Mouse (Mus musculus) CH12.LX (cell line): ENCODE data around the gene Rsad1. TPM values are rescaled to one million over a fixed set of nuclear protein-coding genes. Genes with fewer than 3 reads are reported as not detected.

Source experiments
- DNase-seq: peaks from one replicate; pipeline ENCODE4 v3.0.0-alpha.2; 2013; ENCODE audit errors: extremely low read depth
- H3K27ac ChIP-seq: 2 replicates; pipeline ENCODE4 v1.5.1; 2012; ENCODE audit warnings: low read depth, mild to moderate bottlenecking, control low read depth, moderate library complexity; ENCODE audit not compliant: insufficient read depth
- H3K27me3 ChIP-seq: replicated peaks from 2 replicates; pipeline ENCODE3; 2012; ENCODE audit warnings: inconsistent platforms
- H3K36me3 ChIP-seq, 2 experiments: replicated peaks in 1 of 2; 2 replicates each; pipeline versions ENCODE3 to v1.6.1; 2012; ENCODE audit warnings: inconsistent platforms in 1 of 2, low read length in 1 of 2, mild to moderate bottlenecking in 1 of 2, mixed read lengths in 1 of 2, moderate library complexity in 1 of 2; ENCODE audit not compliant: control insufficient read depth in 1 of 2, insufficient read depth in 1 of 2
- H3K4me1 ChIP-seq, 2 experiments: 2 replicates each; pipeline ENCODE4 v1.6.1; 2012; ENCODE audit warnings: inconsistent platforms in 1 of 2, moderate library complexity in 1 of 2; ENCODE audit not compliant: insufficient read depth in 2 of 2, control insufficient read depth in 1 of 2
- H3K4me2 ChIP-seq: 2 replicates; pipeline ENCODE4 v1.6.1; 2012; ENCODE audit warnings: low read depth, mild to moderate bottlenecking, control low read depth; ENCODE audit not compliant: poor library complexity, insufficient read depth, severe bottlenecking
- H3K4me3 ChIP-seq, 3 experiments: fragments of 150-350 bp in 1 of 3; sonication (generic) in 1 of 3; replicated peaks in 1 of 3; 2 replicates each; pipeline versions ENCODE3 to v1.5.1; 2011 to 2012; ENCODE audit warnings: low read depth in 2 of 3, low read length in 2 of 3, mild to moderate bottlenecking in 2 of 3, moderate library complexity in 2 of 3, control low read depth in 1 of 3, improper control_type of control experiment in 1 of 3, inconsistent platforms in 1 of 3, mixed read lengths in 1 of 3; ENCODE audit not compliant: poor library complexity in 1 of 3
- H3K79me2 ChIP-seq: replicated peaks from 2 replicates; pipeline ENCODE4 v1.6.1; 2012; ENCODE audit warnings: mild to moderate bottlenecking, moderate library complexity; ENCODE audit not compliant: control insufficient read depth, poor library complexity, insufficient read depth, severe bottlenecking; ENCODE audit errors: extremely low read depth
- H3K9ac ChIP-seq: 2 replicates; pipeline ENCODE4 v1.6.1; 2012; ENCODE audit warnings: low read depth, mild to moderate bottlenecking, control low read depth, moderate library complexity; ENCODE audit not compliant: insufficient read depth
- H3K9me3 ChIP-seq: replicated peaks from 2 replicates; pipeline ENCODE3; 2012; ENCODE audit warnings: low read length, inconsistent platforms, mixed read lengths
- BHLHE40 ChIP-seq: IDR thresholded peaks from 2 replicates; pipeline ENCODE4 v1.6.1; 2011; ENCODE audit warnings: mild to moderate bottlenecking, low read depth, low read length, improper control_type of control experiment
- CHD1 ChIP-seq: IDR thresholded peaks from 2 replicates; pipeline ENCODE4 v1.6.1; 2012; ENCODE audit warnings: low read depth, low read length, improper control_type of control experiment, inconsistent platforms
- CHD2 ChIP-seq: IDR thresholded peaks from 2 replicates; pipeline ENCODE4 v1.6.1; 2011; ENCODE audit warnings: low read length, improper control_type of control experiment
- CTCF ChIP-seq, 2 experiments: IDR thresholded peaks in 1 of 2; conservative IDR thresholded peaks in 1 of 2; 2 replicates each; pipeline ENCODE4 v1.5.1; 2011 to 2012; ENCODE audit warnings: low read depth in 2 of 2, low read length in 2 of 2, improper control_type of control experiment in 1 of 2, inconsistent platforms in 1 of 2, mild to moderate bottlenecking in 1 of 2, moderate library complexity in 1 of 2
- EP300 ChIP-seq: IDR thresholded peaks from 2 replicates; pipeline ENCODE4 v1.6.1; 2011; ENCODE audit warnings: low read length, improper control_type of control experiment
- ETS1 ChIP-seq: conservative IDR thresholded peaks from 2 replicates; pipeline ENCODE4 v1.6.1; 2012; ENCODE audit warnings: low read depth, mild to moderate bottlenecking, inconsistent platforms, low read length, improper control_type of control experiment, moderate library complexity
- GABPA ChIP-seq: IDR thresholded peaks from 2 replicates; pipeline ENCODE4 v1.6.1; 2012; ENCODE audit warnings: low read depth, low read length, improper control_type of control experiment, inconsistent platforms; ENCODE audit not compliant: insufficient replicate concordance
- HCFC1 ChIP-seq: IDR thresholded peaks from 2 replicates; pipeline ENCODE4 v1.6.1; 2012; ENCODE audit warnings: low read depth, mild to moderate bottlenecking, inconsistent platforms, low read length, improper control_type of control experiment
- IRF4 ChIP-seq: IDR thresholded peaks from 2 replicates; pipeline ENCODE4 v1.6.1; 2014; ENCODE audit warnings: low read depth, mild to moderate bottlenecking, inconsistent platforms, low read length, improper control_type of control experiment
- JUND ChIP-seq: conservative IDR thresholded peaks from 2 replicates; pipeline ENCODE4 v1.6.1; 2011; ENCODE audit warnings: low read depth, low read length, improper control_type of control experiment
- KAT2A ChIP-seq: IDR thresholded peaks from 2 replicates; pipeline ENCODE4 v1.6.1; 2012; ENCODE audit warnings: low read length, improper control_type of control experiment, inconsistent platforms; ENCODE audit not compliant: insufficient replicate concordance
- MAFK ChIP-seq: IDR thresholded peaks from 2 replicates; pipeline ENCODE4 v1.6.1; 2011; ENCODE audit warnings: low read length, improper control_type of control experiment; ENCODE audit not compliant: insufficient replicate concordance
- MAX ChIP-seq: IDR thresholded peaks from 2 replicates; pipeline ENCODE4 v1.6.1; 2011; ENCODE audit warnings: low read length, improper control_type of control experiment
- MEF2A ChIP-seq: IDR thresholded peaks from 2 replicates; pipeline ENCODE4 v1.6.1; 2014; ENCODE audit warnings: low read depth, mild to moderate bottlenecking, inconsistent platforms, low read length, improper control_type of control experiment, borderline replicate concordance
- MYC ChIP-seq: IDR thresholded peaks from 2 replicates; pipeline ENCODE4 v1.6.1; 2011; ENCODE audit warnings: low read depth, mild to moderate bottlenecking, improper control_type of control experiment, low read length
- NELFE ChIP-seq: IDR thresholded peaks from 2 replicates; pipeline ENCODE4 v1.6.1; 2011; ENCODE audit warnings: low read depth, low read length, improper control_type of control experiment
- NRF1 ChIP-seq: IDR thresholded peaks from 2 replicates; pipeline ENCODE4 v1.6.1; 2014; ENCODE audit warnings: low read depth, mild to moderate bottlenecking, inconsistent platforms, low read length, improper control_type of control experiment, moderate library complexity
- PAX5 ChIP-seq: IDR thresholded peaks from 2 replicates; pipeline ENCODE4 v1.6.1; 2012; ENCODE audit warnings: low read length, inconsistent platforms, mixed read lengths
- POLR2A ChIP-seq: IDR thresholded peaks from 2 replicates; pipeline ENCODE4 v1.6.1; 2011; ENCODE audit warnings: low read depth, mild to moderate bottlenecking, improper control_type of control experiment, low read length
- POLR2AphosphoS2 ChIP-seq: IDR thresholded peaks from 2 replicates; pipeline ENCODE4 v1.6.1; 2011; ENCODE audit warnings: low read depth, low read length, improper control_type of control experiment
- RAD21 ChIP-seq: IDR thresholded peaks from 2 replicates; pipeline ENCODE4 v1.6.1; 2011; ENCODE audit warnings: low read depth, mild to moderate bottlenecking, low read length, improper control_type of control experiment, moderate library complexity
- RCOR1 ChIP-seq: conservative IDR thresholded peaks from 2 replicates; pipeline ENCODE4 v1.6.1; 2012; ENCODE audit warnings: low read depth, mild to moderate bottlenecking, inconsistent platforms, low read length, improper control_type of control experiment
- SIN3A ChIP-seq: IDR thresholded peaks from 2 replicates; pipeline ENCODE4 v1.6.1; 2012; ENCODE audit warnings: low read length, improper control_type of control experiment, inconsistent platforms
- SMC3 ChIP-seq: IDR thresholded peaks from 2 replicates; pipeline ENCODE4 v1.6.1; 2011; ENCODE audit warnings: low read depth, low read length, improper control_type of control experiment
- TCF12 ChIP-seq: IDR thresholded peaks from 2 replicates; pipeline ENCODE4 v1.6.1; 2014; ENCODE audit warnings: low read depth, mild to moderate bottlenecking, inconsistent platforms, low read length, improper control_type of control experiment
- UBTF ChIP-seq: IDR thresholded peaks from 2 replicates; pipeline ENCODE4 v1.6.1; 2012; ENCODE audit warnings: low read depth, mild to moderate bottlenecking, inconsistent platforms, low read length, improper control_type of control experiment, moderate library complexity
- USF1 ChIP-seq: IDR thresholded peaks from 2 replicates; pipeline ENCODE4 v1.6.1; 2014; ENCODE audit warnings: low read depth, mild to moderate bottlenecking, inconsistent platforms, low read length, improper control_type of control experiment
- USF2 ChIP-seq: conservative IDR thresholded peaks from 2 replicates; pipeline ENCODE4 v1.6.1; 2011; ENCODE audit warnings: low read depth, low read length, improper control_type of control experiment
- ZC3H11A ChIP-seq: IDR thresholded peaks from 2 replicates; pipeline ENCODE4 v1.6.1; 2012; ENCODE audit warnings: low read depth, mild to moderate bottlenecking, inconsistent platforms, low read length, improper control_type of control experiment
- ZKSCAN1 ChIP-seq: IDR thresholded peaks from 2 replicates; pipeline ENCODE4 v1.6.1; 2012; ENCODE audit warnings: low read depth, inconsistent platforms, low read length, improper control_type of control experiment, borderline replicate concordance
- ZNF384 ChIP-seq: IDR thresholded peaks from 2 replicates; pipeline ENCODE4 v1.6.1; 2012; ENCODE audit warnings: low read depth, low read length, improper control_type of control experiment, inconsistent platforms
- dilution Hi-C: fragments of 300-500 bp; cut with MboI; formaldehyde crosslinking; loops from 2 replicates; pipeline ENCODE4 v1.14.3; 2020; ENCODE audit warnings: low sequenced_read_pairs; ENCODE audit not compliant: extremely low pct_unique_long_range_greater_than_20kb, extremely low pct_ligation_motif_present
- in situ Hi-C: fragments of 300-500 bp; cut with MboI; formaldehyde crosslinking; loops from 3 replicates; pipeline ENCODE4 v1.14.3; 2019; ENCODE audit warnings: low sequenced_read_pairs, low pct_ligation_motif_present, low pct_unique_long_range_greater_than_20kb, mixed read lengths
- polyA plus RNA-seq: library from polyadenylated mRNA; unstranded; fragments of >175 nt; gene quantifications from 2 replicates; pipeline ENCODE4 v1.2.1, GENCODE M21; 2012; ENCODE audit warnings: low read depth; ENCODE audit not compliant: insufficient read length
- total RNA-seq, 2 experiments: library from RNA; depleted of rRNA; stranded (reverse); fragments of 300-350 nt in 1 of 2; fragments of >200 nt in 1 of 2; gene quantifications; 2 replicates each; pipeline ENCODE4 v1.2.3; 2012 to 2014

The Rsad1 gene
- total and polyA plus RNA-seq, 3 experiments, result 7.3 to 9.3 (median 9.2) TPM

GRCm38 (mm10) chr11:94526171-94526879 is 22.7 kb downstream of the Rsad1 start:
- DNase-seq, result peak; percentile 49
- Histone ChIP-seq H3K4me1 (peaks cover 8 to 24% of the 10 kb centered on the region in 2 experiments), H3K9me3 (no peaks in the 10 kb centered on the region), H3K4me2 (no peak overlapping the region), H3K27me3 (peaks cover 2% of the 10 kb centered on the region), H3K9ac (no peak overlapping the region), H3K27ac (no peak overlapping the region), H3K4me3 (no peak overlapping the region), H3K36me3 (no peaks in the 10 kb centered on the region), H3K79me2 (no peaks in the 10 kb centered on the region)
- TF ChIP-seq ETS1, result peak; percentile 37
- no peak for TF ChIP-seq NRF1
- no peak for TF ChIP-seq UBTF
- no peak for TF ChIP-seq USF1
- no peak for TF ChIP-seq MEF2A
- no peak for TF ChIP-seq CHD2
- peak; percentile 94 for TF ChIP-seq ZNF384
- TF ChIP-seq TCF12, result no peak
- in situ Hi-C loops (no loop called here), dilution Hi-C loops (no loop called here)

- H3K9ac ChIP-seq, result peak within 1 kb of the TSS; percentile 66
- peak within 1 kb of the TSS; percentile 38 to 65 (median 55) for H3K4me3 ChIP-seq
- peak within 1 kb of the TSS; percentile 85 for H3K4me2 ChIP-seq
- H3K79me2 ChIP-seq, result no peaks in the 10 kb centered on the region
- H3K27me3 ChIP-seq, result peaks cover 10% of the 10 kb centered on the region
- no peaks in the 10 kb centered on the region for H3K36me3 ChIP-seq
- dilution Hi-C loops, result no loop called here
- H3K9me3 ChIP-seq, result no peaks in the 10 kb centered on the region
- DNase-seq, result peak; percentile 42
- H3K4me1 ChIP-seq, result peaks cover 7 to 29% of the 10 kb centered on the region in 2 experiments
- in situ Hi-C loops, result no loop called here
- H3K27ac ChIP-seq, result no peak within 1 kb of the TSS
- TF ChIP-seq POLR2A (peak; percentile 61), MEF2A (0 out of 2 replicates have a peak, but pooled peaks have one; percentile 20), ZKSCAN1 (no peak), UBTF (no peak), SIN3A (peak; percentile 91), NRF1 (peak; percentile 69), RAD21 (no peak), KAT2A (no peak), JUND (no peak), ZC3H11A (no peak), SMC3 (no peak), CHD2 (no peak), POLR2AphosphoS2 (no peak), MAFK (no peak), MYC (peak; percentile 54; the same call in 1 of the 2 replicates), PAX5 (no peak), NELFE (peak; percentile 44), CHD1 (no peak), IRF4 (peak; percentile 51), RCOR1 (no peak), BHLHE40 (peak; percentile 47; the same call in 1 of the 2 replicates), USF2 (no peak), HCFC1 (peak; percentile 58), MAX (no peak), CTCF (conservative IDR thresholded peaks at IDR 0.05 in 1 of 2, IDR thresholded peaks at IDR 0.05 in 1 of 2; ENCODE audit: low read depth in 2 of 2, low read length in 2 of 2) (no peak; a peak in 1 of 4 replicates), GABPA (peak; percentile 21; the same call in 1 of the 2 replicates), EP300 (no peak)
Measured at GRCm38 (mm10) chr11:94521219-94521843, 27.7 kb downstream of the Rsad1 start, which contains the start of gene Mycbpap. Gene Mycbpap, minus strand, starts transcription at chr11:94521742.
